Mouse (Mus musculus) spleen, adult 2 months (tissue): ENCODE measurements at regions not wholly inside any gene's neighbourhood (a gene's known extent, or its start where the extent isn't known, plus 50 kb on each side); places are given as distances from the start of the nearest gene placed in this dataset.

ENCODE experiments used
- CTCF ChIP-seq: fragments of 200-500 bp; IDR thresholded peaks from 2 replicates; pipeline ENCODE4 v1.5.1; 2011; ENCODE audit warnings: mild to moderate bottlenecking, inconsistent platforms; ENCODE audit not compliant: insufficient read depth, insufficient read length, insufficient replicate concordance; ENCODE audit errors: extremely low read depth
- POLR2A ChIP-seq: fragments of 200-500 bp; IDR thresholded peaks from 2 replicates; pipeline ENCODE4 v1.6.1; 2011; ENCODE audit warnings: low read depth, low read length, inconsistent platforms

DNA sequence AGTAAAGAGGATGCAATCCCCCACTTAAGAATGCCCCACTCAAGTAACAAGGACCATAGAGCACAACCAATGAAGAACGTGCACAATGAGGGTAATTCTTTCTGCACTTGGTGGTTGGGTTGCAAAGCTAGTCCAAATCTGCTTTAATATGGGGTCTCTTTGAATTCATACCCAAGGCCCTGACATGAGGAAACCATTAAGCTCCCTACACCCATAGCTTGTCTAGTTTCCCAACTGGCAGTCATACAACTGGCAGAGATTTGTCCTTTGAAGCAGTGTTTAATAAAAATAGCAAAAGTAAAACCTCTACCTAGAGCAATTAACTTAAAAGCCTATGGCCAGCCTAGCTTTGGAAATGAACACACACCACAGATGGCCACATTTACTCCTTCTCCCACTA is 411.0 kb upstream of the Cdh5 start:
- no peak for TF ChIP-seq POLR2A
- TF ChIP-seq CTCF: no peak
